Mouse (Mus musculus) heart, embryonic 14.5 days (tissue): ENCODE data around the gene Fam102a. TPM values are rescaled to one million over a fixed set of nuclear protein-coding genes. Genes with fewer than 3 reads are reported as not detected.
A peak's percentile ranks its signal among the peaks of the same experiment; 100 is the strongest.

Experiments used
- ATAC-seq: fragments of 200-750 bp; cut with Nextera tagmentation; 2 replicates; pipeline ENCODE4 v1.8.0; 2017; ENCODE audit warnings: low read depth, moderate TSS enrichment; ENCODE audit not compliant: insufficient number of reproducible peaks, insufficient read depth, low FRiP score
- H3K27ac ChIP-seq, 2 experiments: fragments of 200-500 bp in 1 of 2; fragments of 300-500 bp in 1 of 2; sonication (generic) in 1 of 2; replicated peaks in 1 of 2; 2 replicates each; pipeline ENCODE4 v1.5.1; 2012 to 2014; ENCODE audit warnings: low read depth in 2 of 2, low read length in 2 of 2, control low read depth in 1 of 2, mild to moderate bottlenecking in 1 of 2, mixed read lengths in 1 of 2; ENCODE audit not compliant: control insufficient read depth in 1 of 2, insufficient read depth in 1 of 2
- H3K27me3 ChIP-seq: fragments of 300-500 bp; sonication (generic); 2 replicates; pipeline ENCODE4 v1.6.1; 2014; ENCODE audit warnings: mild to moderate bottlenecking, low read length, control low read depth; ENCODE audit not compliant: control insufficient read depth, insufficient read depth
- H3K36me3 ChIP-seq: fragments of 300-500 bp; sonication (generic); 2 replicates; pipeline ENCODE4 v1.6.1; 2014; ENCODE audit warnings: mild to moderate bottlenecking, control low read depth, low read length, mixed read lengths; ENCODE audit not compliant: control insufficient read depth, insufficient read depth
- H3K4me1 ChIP-seq, 2 experiments: fragments of 200-500 bp in 1 of 2; fragments of 300-500 bp in 1 of 2; sonication (generic) in 1 of 2; 2 replicates each; pipeline ENCODE4 v1.6.1; 2012 to 2014; ENCODE audit warnings: low read length in 2 of 2, control low read depth in 1 of 2, mixed read lengths in 1 of 2; ENCODE audit not compliant: control insufficient read depth in 2 of 2, insufficient read depth in 2 of 2
- H3K4me2 ChIP-seq: fragments of 300-500 bp; sonication (generic); 2 replicates; pipeline ENCODE4 v1.6.1; 2014; ENCODE audit warnings: mild to moderate bottlenecking, low read length
- H3K4me3 ChIP-seq, 2 experiments: fragments of 200-500 bp in 1 of 2; fragments of 300-500 bp in 1 of 2; sonication (generic) in 1 of 2; 2 replicates each; pipeline ENCODE4 v1.5.1; 2012 to 2014; ENCODE audit warnings: low read length in 2 of 2, mild to moderate bottlenecking in 2 of 2, control low read depth in 1 of 2, low read depth in 1 of 2, moderate library complexity in 1 of 2; ENCODE audit not compliant: control insufficient read depth in 1 of 2, insufficient read depth in 1 of 2
- H3K9ac ChIP-seq: fragments of 300-500 bp; sonication (generic); 2 replicates; pipeline ENCODE4 v1.6.1; 2014; ENCODE audit warnings: mild to moderate bottlenecking, low read length
- H3K9me3 ChIP-seq: fragments of 300-500 bp; sonication (generic); 2 replicates; pipeline ENCODE4 v1.6.1; 2016; ENCODE audit warnings: low read length, control low read depth; ENCODE audit not compliant: control insufficient read depth
- WGBS: fragments of 180-500 bp; shearing (Covaris S2); extraction: QIAGEN DNeasy Blood & Tissue Kit; methylation state at CpG from one replicate; pipeline ENCODE4 v1.1.7; 2014; 5-methylcytosine and 5-hydroxymethylcytosine counted together
- polyA plus RNA-seq: library from polyadenylated mRNA; unstranded; fragments of >200 nt; fragmentation: Nextera tagmentation; extraction: Ambion mirVana; gene quantifications from 2 replicates; pipeline ENCODE4 v1.2.1, GENCODE M21; 2014

Fam102a gene
- polyA plus RNA-seq, 1 experiment from 2014 or later = 6.3 TPM

GRCm38 (mm10) chr2:32608778-32609435 lies 73.8 kb downstream of the Fam102a start:
- Histone ChIP-seq H3K36me3 (peaks cover 15% of the 10 kb centered on the region), H3K4me1 (peaks cover 25 to 44% of the 10 kb centered on the region in 2 experiments), H3K9me3 (no peaks in the 10 kb centered on the region), H3K9ac (peak overlapping the region; percentile 80), H3K27me3 (no peaks in the 10 kb centered on the region), H3K27ac (peak overlapping the region; percentile 88 to 91), H3K4me2 (peak overlapping the region; percentile 80), H3K4me3 (peak overlapping the region; percentile 74 to 80)
- 34% methylated on average over 18 of the region's 18 CpGs for whole genome bisulfite sequencing
- ATAC-seq = peak; percentile 45

GRCm38 (mm10) chr2:32610610-32611229 lies 75.6 kb downstream of the Fam102a start:
- Histone ChIP-seq H3K27ac (peak overlapping the region; percentile 53 to 63; a peak in 3 of 4 replicates), H3K4me3 (peak overlapping the region; percentile 39 to 44), H3K4me1 (peaks cover 25 to 44% of the 10 kb centered on the region in 2 experiments), H3K9me3 (no peaks in the 10 kb centered on the region), H3K36me3 (peaks cover 29% of the 10 kb centered on the region), H3K27me3 (no peaks in the 10 kb centered on the region), H3K4me2 (peak overlapping the region; percentile 80), H3K9ac (peak overlapping the region; percentile 60)
- no peak for ATAC-seq
- WGBS = 9% methylated on average over 23 of the region's 23 CpGs

GRCm38 (mm10) chr2:32612274-32612673 lies 77.1 kb downstream of the Fam102a start:
- Histone ChIP-seq H3K27ac (no peak overlapping the region), H3K4me1 (peaks cover 25 to 43% of the 10 kb centered on the region in 2 experiments), H3K27me3 (no peaks in the 10 kb centered on the region), H3K4me2 (no peak overlapping the region), H3K9ac (no peak overlapping the region), H3K4me3 (no peak overlapping the region), H3K9me3 (peaks cover under 1% of the 10 kb centered on the region; the same call in 1 of the 2 replicates), H3K36me3 (peaks cover 43% of the 10 kb centered on the region)
- WGBS = 70% methylated on average over 26 of the region's 26 CpGs
- no peak for ATAC-seq

- 94% methylated on average over 1 of the region's 1 CpGs for WGBS
- Histone ChIP-seq H3K27ac (no peak overlapping the region), H3K4me2 (no peak overlapping the region), H3K9me3 (peaks cover 5% of the 10 kb centered on the region; the same call in 1 of the 2 replicates), H3K27me3 (no peaks in the 10 kb centered on the region), H3K36me3 (peaks cover 66% of the 10 kb centered on the region), H3K9ac (no peak overlapping the region), H3K4me1 (peaks cover 28 to 35% of the 10 kb centered on the region in 2 experiments), H3K4me3 (no peak overlapping the region)
- no peak for ATAC-seq
These were observed 82.0 kb downstream of the Fam102a start for GRCm38 (mm10) chr2:32617109-32617508.

GRCm38 (mm10) chr2:32617601-32618000 lies 82.5 kb downstream of the Fam102a start:
- 92% methylated on average over 4 of the region's 4 CpGs for WGBS
- Histone ChIP-seq H3K27ac (no peak overlapping the region), H3K9ac (no peak overlapping the region), H3K4me1 (peaks cover 28 to 36% of the 10 kb centered on the region in 2 experiments), H3K9me3 (peaks cover 5% of the 10 kb centered on the region; the same call in 1 of the 2 replicates), H3K36me3 (peaks cover 62% of the 10 kb centered on the region), H3K4me3 (no peak overlapping the region), H3K4me2 (no peak overlapping the region), H3K27me3 (no peaks in the 10 kb centered on the region)
- ATAC-seq = no peak

- ATAC-seq = no peak
These were observed 82.9 kb downstream of the Fam102a start for GRCm38 (mm10) chr2:32618051-32618450.

More at GRCm38 (mm10) chr2:32618051-32618450, 82.9 kb downstream of the Fam102a start:
- no peaks in the 10 kb centered on the region for H3K27me3 ChIP-seq
- H3K9ac ChIP-seq = no peak overlapping the region
- H3K4me3 ChIP-seq = no peak overlapping the region
- H3K4me1 ChIP-seq = peaks cover 28 to 36% of the 10 kb centered on the region in 2 experiments
- peaks cover 58% of the 10 kb centered on the region for H3K36me3 ChIP-seq
- no peak overlapping the region for H3K4me2 ChIP-seq
- peaks cover 5% of the 10 kb centered on the region; the same call in 1 of the 2 replicates for H3K9me3 ChIP-seq
- no peak overlapping the region for H3K27ac ChIP-seq
- 84% methylated on average over 9 of the region's 9 CpGs for WGBS
